In genomic region chr13:45031314-45031713, GRCm38 (mm10) we compare ENCODE assay signal across 13 mouse cellular contexts. TPM values are rescaled to one million over a fixed set of nuclear protein-coding genes. Genes with fewer than 3 reads are reported as not detected.
DNase-seq lines count a peak whose midpoint lies in the region; ATAC-seq and TF ChIP-seq lines count a peak whose summit lies in the region.
"Had no signal": no experiment of that assay in that cellular context is flagged by ENCODE, and none has a peak within 500 bp of the region (broad histone marks: within the 10 kb centered on the region; RNA-seq: fewer than 3 reads in every experiment).

No protein-coding gene starts in this region.

- H3K27me3 ChIP-seq in CH12.LX (replicated peaks) = no peaks in the 10 kb centered on the region
- H3K27me3 ChIP-seq in intestine, embryonic 15.5 days (replicated peaks) = no peaks in the 10 kb centered on the region
- H3K27me3 ChIP-seq: embryonic facial prominence, embryonic 13.5 days had no signal

- H3K4me1 ChIP-seq in CH12.LX (ENCODE audit: control insufficient read depth in 1 of 2, insufficient read depth in 2 of 2) = peaks cover 0 to 5% of the 10 kb centered on the region in 2 experiments; a peak in 1 of 4 replicates
- H3K4me1 ChIP-seq in intestine, embryonic 15.5 days (replicated peaks) = no peaks in the 10 kb centered on the region

- intact Hi-C loops in left cerebral cortex, postnatal 14 days (cut with DNase I) = loop anchor here (2.0 to 5.0 kb wide), 3 partner anchors 361 to 445 kb away; no protein-coding TSS in a partner anchor

- H3K9ac ChIP-seq in CH12.LX (ENCODE audit: insufficient read depth, low read depth) = no peak overlapping the region
- H3K9ac ChIP-seq in intestine, embryonic 15.5 days = no peak overlapping the region
- H3K9ac ChIP-seq: embryonic facial prominence, embryonic 13.5 days; hindbrain, embryonic 14.5 days had no signal

- dilution Hi-C loops in CH12.LX (cut with MboI; ENCODE audit: extremely low pct_ligation_motif_present, extremely low pct_unique_long_range_greater_than_20kb, low sequenced_read_pairs) = no loop called here

- H3K27ac ChIP-seq in CH12.LX (ENCODE audit: insufficient read depth, low read depth) = no peak overlapping the region
- H3K27ac ChIP-seq in intestine, embryonic 15.5 days = peak overlapping the region; percentile 60; the same call in 1 of the 2 replicates
- H3K27ac ChIP-seq: embryonic facial prominence, embryonic 13.5 days; hindbrain, embryonic 14.5 days had no signal

- TF ChIP-seq RAD21 in CH12.LX (IDR thresholded peaks at IDR 0.05; ENCODE audit: low read depth, low read length) = no peak

- 41% methylated on average over 10 of the region's 10 CpGs for WGBS in intestine, embryonic 15.5 days

- TF ChIP-seq POLR2A in CH12.LX (IDR thresholded peaks at IDR 0.05; ENCODE audit: low read depth, low read length) = no peak

- H3K9me3 ChIP-seq in CH12.LX (replicated peaks; ENCODE audit: low read length) = no peaks in the 10 kb centered on the region
- H3K9me3 ChIP-seq in intestine, embryonic 15.5 days = no peaks in the 10 kb centered on the region
- H3K9me3 ChIP-seq: embryonic facial prominence, embryonic 13.5 days had no signal

- no peaks in the 10 kb centered on the region for H3K36me3 ChIP-seq in CH12.LX (replicated peaks in 1 of 2; ENCODE audit: control insufficient read depth in 1 of 2, insufficient read depth in 1 of 2, low read length in 1 of 2)
- H3K36me3 ChIP-seq in intestine, embryonic 15.5 days = no peaks in the 10 kb centered on the region
- H3K36me3 ChIP-seq: embryonic facial prominence, embryonic 13.5 days had no signal

- no peak for TF ChIP-seq CTCF in CH12.LX (conservative IDR thresholded peaks at IDR 0.05 in 1 of 2, IDR thresholded peaks at IDR 0.05 in 1 of 2; ENCODE audit: low read depth in 2 of 2, low read length in 2 of 2)

- H3K79me2 ChIP-seq in CH12.LX (replicated peaks; ENCODE audit: control insufficient read depth, extremely low read depth, insufficient read depth, poor library complexity, severe bottlenecking) = no peaks in the 10 kb centered on the region

- DNase-seq in gastrocnemius, adult 18-20 months (ENCODE audit: low spot score) = peak; percentile 24
- DNase-seq in gastrocnemius, postnatal 10 days = no peak
- peak; percentile 20 to 28 for DNase-seq in left cerebral cortex, postnatal 14 days (ENCODE audit: low spot score in 2 of 2)
- DNase-seq in left cerebral cortex, adult 11 months (ENCODE audit: low spot score) = no peak
- DNase-seq in CH12.LX (ENCODE audit: extremely low read depth) = peak; percentile 10
- DNase-seq in ovary, adult 18-20 months (ENCODE audit: low spot score) = no peak
- DNase-seq in urinary bladder, adult 2 months (ENCODE audit: low spot score) = no peak

- in situ Hi-C loops in CH12.LX (cut with MboI; ENCODE audit: low pct_ligation_motif_present, low pct_unique_long_range_greater_than_20kb, low sequenced_read_pairs) = loop anchor here (5.0 kb wide), 1 partner anchor 451 kb away; no protein-coding TSS in a partner anchor

- no peak; the same call in 1 of the 2 replicates for ATAC-seq in intestine, embryonic 15.5 days

- TF ChIP-seq EP300 in CH12.LX (IDR thresholded peaks at IDR 0.05; ENCODE audit: low read length) = no peak

- H3K4me2 ChIP-seq in CH12.LX (ENCODE audit: insufficient read depth, low read depth, poor library complexity, severe bottlenecking) = peak overlapping the region; percentile 30
- peak overlapping the region; percentile 33; the same call in 1 of the 2 replicates for H3K4me2 ChIP-seq in intestine, embryonic 15.5 days (replicated peaks)
- H3K4me2 ChIP-seq: embryonic facial prominence, embryonic 13.5 days; hindbrain, embryonic 14.5 days had no signal

- H3K4me3 ChIP-seq in CH12.LX (replicated peaks in 1 of 3; ENCODE audit: low read depth in 2 of 3, low read length in 2 of 3, poor library complexity in 1 of 3) = no peak overlapping the region
- no peak overlapping the region for H3K4me3 ChIP-seq in intestine, embryonic 15.5 days (replicated peaks)
- H3K4me3 ChIP-seq: embryonic facial prominence, embryonic 13.5 days had no signal

TF ChIP-seq in CH12.LX, 34 proteins besides CTCF, POLR2A, EP300 and RAD21:
- TF ChIP-seq IRF4 (IDR thresholded peaks at IDR 0.05; ENCODE audit: low read depth, low read length) (no peak), UBTF (IDR thresholded peaks at IDR 0.05; ENCODE audit: low read depth, low read length) (no peak), MEF2A (IDR thresholded peaks at IDR 0.05; ENCODE audit: borderline replicate concordance, low read depth, low read length) (no peak), ZNF384 (IDR thresholded peaks at IDR 0.05; ENCODE audit: low read depth, low read length) (no peak), USF1 (IDR thresholded peaks at IDR 0.05; ENCODE audit: low read depth, low read length) (no peak)

RNA-seq across cellular contexts. Expression of gene Dtnbp1, which starts 29.4 kb away (rescaled TPM):
- 10 to 100 TPM; 66.3 to 78.4 TPM for total RNA-seq in gastrocnemius, adult 18-20 months (2021)
- total RNA-seq in gastrocnemius, postnatal 10 days (2021) = 10 to 100 TPM; 28.2 to 30.1 TPM
- total RNA-seq in left cerebral cortex, postnatal 14 days (2021) = 10 to 100 TPM; 78.9 to 89.5 TPM
- 32.0 and 32.4 TPM in 2 replicates for total RNA-seq in CH12.LX (2012; rRNA removed)
- 35.9 and 37.0 TPM in 2 replicates for total RNA-seq in CH12.LX (2014; rRNA removed)
- 69.2 and 85.0 TPM in 2 replicates for polyA plus RNA-seq in CH12.LX (2012; ENCODE audit: insufficient read length, low read depth)
- 62.0 and 63.8 TPM in 2 replicates for polyA plus RNA-seq in intestine, embryonic 15.5 days (2015; fragmentation: Nextera tagmentation; extraction: Ambion mirVana)
- polyA plus RNA-seq in urinary bladder, adult 2 months (2012; rRNA removed) = 55.1 and 56.2 TPM in 2 replicates

RNA-seq across cellular contexts. Expression of gene Gm9817, which starts 47.2 kb away (rescaled TPM):
- under 1 TPM in 1 of 2 experiments, not detected in 1; 0.12 TPM for total RNA-seq in gastrocnemius, adult 18-20 months (2021)
- total RNA-seq in gastrocnemius, postnatal 10 days (2021) = under 1 TPM; 0.09 to 0.20 TPM
- total RNA-seq in left cerebral cortex, postnatal 14 days (2021) = under 1 TPM in 1 of 2 experiments, not detected in 1; 0.13 TPM
- total RNA-seq in CH12.LX (2012; rRNA removed) (not detected in 2 replicates), CH12.LX (2014; rRNA removed) (not detected in 2 replicates)
- polyA plus RNA-seq in CH12.LX (2012; ENCODE audit: insufficient read length, low read depth) = not detected in 2 replicates
- polyA plus RNA-seq in intestine, embryonic 15.5 days (2015; fragmentation: Nextera tagmentation; extraction: Ambion mirVana) = 0.10 TPM in 1 of 2 replicates, not detected in the other
- 0.13 and 0.21 TPM in 2 replicates for polyA plus RNA-seq in urinary bladder, adult 2 months (2012; rRNA removed)
- total RNA-seq: layer of hippocampus, adult 18-20 months; liver, adult 2 months; midbrain, postnatal 0 days had no signal
- polyA plus RNA-seq: embryonic facial prominence, embryonic 13.5 days; hindbrain, embryonic 14.5 days; liver, adult 2 months; midbrain, postnatal 0 days had no signal

Comparison
In these comparisons a context has a peak if more than half of its experiments do, and no peak if none do; other contexts are left out.
1. DNase-seq: peak in gastrocnemius, adult 18-20 months (single experiment), left cerebral cortex, postnatal 14 days (2 of 2) and CH12.LX (single experiment); none in gastrocnemius, postnatal 10 days (single experiment), left cerebral cortex, adult 11 months (single experiment), ovary, adult 18-20 months (single experiment) and urinary bladder, adult 2 months (single experiment).